Mouse (Mus musculus) ZHBTc4 (cell line): ENCODE measurements around the gene Apoh.

Experiments used
- DNase-seq: peaks from one replicate; pipeline ENCODE4 v3.0.0-alpha.2; 2011; ENCODE audit warnings: low read depth, low spot score

Gene Apoh

GRCm38 (mm10) chr11:108342781-108343768 is at the start of gene Apoh:
Gene Apoh, plus strand, starts transcription at chr11:108343354.
- peak; percentile 74 for DNase-seq

GRCm38 (mm10) chr11:108293843-108294242 is 49.3 kb upstream of the Apoh start:
- no peak for DNase-seq

GRCm38 (mm10) chr11:108294305-108294813 is 48.8 kb upstream of the Apoh start:
- DNase-seq: no peak

DNA sequence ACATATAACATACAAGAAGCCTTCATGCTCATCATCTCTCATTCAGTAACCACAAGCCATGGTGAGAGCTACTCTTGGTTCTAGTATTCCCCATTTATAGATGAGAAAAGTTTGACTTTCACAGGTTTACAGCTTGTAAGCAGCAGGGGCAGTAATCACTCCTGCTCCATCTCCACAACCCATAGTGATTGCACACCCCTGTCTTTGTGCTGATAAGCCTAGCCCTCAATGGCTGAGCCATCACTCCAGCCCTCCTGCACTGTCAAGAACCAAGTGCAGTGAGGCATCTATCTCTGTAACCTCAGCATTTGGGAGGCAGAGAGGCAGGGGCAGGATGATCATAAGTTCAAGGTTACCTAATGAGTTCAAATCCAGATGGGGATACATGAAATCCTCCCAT is 47.8 kb upstream of the Apoh start:
- DNase-seq: no peak

GRCm38 (mm10) chr11:108297956-108298355 is 45.2 kb upstream of the Apoh start:
- no peak for DNase-seq

- no peak for DNase-seq
Observed at GRCm38 (mm10) chr11:108299913-108300312, 43.2 kb upstream of the Apoh start.

- DNase-seq: no peak
Observed at GRCm38 (mm10) chr11:108300443-108300842, 42.7 kb upstream of the Apoh start.

DNA sequence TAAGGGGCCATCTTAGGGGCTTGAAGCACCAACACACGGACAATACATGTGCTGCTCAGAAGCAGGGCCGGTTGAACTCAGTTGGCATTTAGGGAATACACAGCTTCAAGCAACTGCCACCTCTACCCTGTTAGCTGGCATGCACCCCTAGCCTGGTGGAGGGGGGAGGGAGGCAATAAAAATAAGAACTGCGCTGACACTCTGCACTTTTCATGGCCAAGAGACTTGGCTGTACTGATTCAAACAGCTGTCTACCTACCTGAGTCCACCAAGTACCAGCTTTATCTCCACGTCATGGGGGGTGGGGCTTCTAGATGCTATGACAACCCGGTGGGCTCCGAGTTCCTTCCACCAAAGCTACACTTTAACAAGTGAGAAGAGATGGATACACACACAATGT is 42.1 kb upstream of the Apoh start:
- DNase-seq: no peak

DNA sequence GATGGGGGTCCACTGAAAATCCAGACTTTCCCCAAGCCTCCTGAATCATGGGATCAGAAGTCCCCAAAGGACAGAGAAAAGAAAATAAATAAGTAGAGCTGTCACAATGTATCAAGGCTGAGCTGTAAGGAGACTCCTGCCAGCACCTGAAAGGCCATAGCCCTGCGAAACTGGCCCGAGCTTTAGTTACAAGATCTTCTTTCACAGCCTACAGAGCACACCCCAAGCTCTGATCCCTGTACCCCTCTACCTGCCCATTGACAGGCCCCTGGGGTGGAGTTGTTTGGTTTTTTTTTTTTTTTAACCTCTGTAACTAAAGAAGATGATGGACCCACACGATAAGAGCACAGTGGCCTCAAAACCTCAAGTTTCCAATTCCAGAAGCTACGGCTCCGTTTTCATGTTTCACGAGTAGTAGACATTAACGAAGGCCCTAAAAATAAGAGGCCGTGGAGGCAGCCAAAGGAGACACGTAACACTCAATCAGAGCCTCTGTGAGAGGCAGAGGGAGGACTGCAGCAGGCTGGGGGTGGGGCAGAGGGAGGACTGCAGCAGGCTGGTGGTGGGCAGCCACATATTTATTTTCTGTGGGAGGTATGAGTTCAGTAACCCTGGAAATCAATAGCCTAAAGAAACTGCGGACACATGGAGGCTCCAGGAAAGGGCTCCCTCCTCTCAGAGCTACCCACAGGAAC is 41.2 kb upstream of the Apoh start:
- DNase-seq: no peak

DNA sequence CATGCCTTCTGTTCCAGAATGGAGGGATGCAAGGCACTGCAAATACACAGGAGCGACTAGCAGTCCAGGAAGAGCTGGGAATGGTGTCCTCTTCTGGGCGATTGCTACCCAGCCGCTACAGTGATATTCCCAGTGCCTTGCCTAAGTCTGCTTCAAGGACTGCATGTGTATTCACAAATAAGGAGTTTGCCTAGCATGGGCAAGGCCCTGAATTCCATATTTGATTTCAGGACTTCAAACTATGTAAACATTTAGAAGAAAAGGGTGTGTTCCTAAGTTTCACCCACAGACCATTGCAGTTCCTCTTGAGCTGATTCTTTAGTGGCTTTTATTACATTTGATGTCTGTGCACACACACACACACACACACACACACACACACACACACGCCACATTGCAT is 39.4 kb upstream of the Apoh start:
- no peak for DNase-seq

DNA sequence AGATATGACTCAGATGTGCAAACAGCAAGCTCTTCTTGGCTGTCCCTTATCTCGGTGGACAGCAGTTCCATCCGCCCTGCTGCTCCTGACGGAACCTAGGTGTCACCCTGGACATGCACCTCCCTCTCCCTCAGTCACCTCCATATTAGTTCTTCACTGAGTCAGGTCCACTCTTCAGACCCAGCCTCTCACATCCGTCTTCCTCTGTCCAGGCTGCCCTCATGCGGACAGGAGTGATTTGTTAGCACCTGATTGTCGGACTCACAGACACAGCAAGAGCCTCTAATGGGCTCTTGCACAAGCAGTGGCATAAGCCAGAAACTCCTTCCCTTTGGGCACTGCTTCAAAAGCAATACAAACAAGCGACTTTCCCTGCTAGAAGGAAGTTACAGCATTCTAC is 35.9 kb upstream of the Apoh start:
- DNase-seq: no peak

GRCm38 (mm10) chr11:108308253-108308652 is 34.9 kb upstream of the Apoh start:
- DNase-seq: no peak

- DNase-seq: no peak
Observed at GRCm38 (mm10) chr11:108309791-108310190, 33.4 kb upstream of the Apoh start.

DNA sequence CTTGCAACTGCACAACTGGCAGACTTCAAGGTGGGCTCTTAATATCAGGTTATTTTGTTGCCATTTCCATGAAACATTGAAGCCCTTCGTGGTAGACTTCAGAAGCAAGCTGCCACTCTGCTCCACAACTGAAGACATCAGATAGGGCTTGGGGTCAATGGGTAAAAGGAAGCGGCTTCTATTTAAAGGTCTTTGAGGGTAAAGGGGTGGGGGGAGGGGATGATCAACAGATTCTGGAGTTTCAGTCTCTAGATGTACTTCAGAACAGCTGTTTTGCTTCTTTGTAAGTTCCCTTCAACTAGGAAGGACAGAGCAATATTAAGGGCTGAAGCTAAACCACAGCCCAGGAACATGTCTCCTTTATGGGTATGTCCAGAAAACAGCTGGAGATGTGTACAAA is 31.2 kb upstream of the Apoh start:
- DNase-seq: no peak

GRCm38 (mm10) chr11:108312516-108312915 is 30.6 kb upstream of the Apoh start:
- DNase-seq: no peak

DNA sequence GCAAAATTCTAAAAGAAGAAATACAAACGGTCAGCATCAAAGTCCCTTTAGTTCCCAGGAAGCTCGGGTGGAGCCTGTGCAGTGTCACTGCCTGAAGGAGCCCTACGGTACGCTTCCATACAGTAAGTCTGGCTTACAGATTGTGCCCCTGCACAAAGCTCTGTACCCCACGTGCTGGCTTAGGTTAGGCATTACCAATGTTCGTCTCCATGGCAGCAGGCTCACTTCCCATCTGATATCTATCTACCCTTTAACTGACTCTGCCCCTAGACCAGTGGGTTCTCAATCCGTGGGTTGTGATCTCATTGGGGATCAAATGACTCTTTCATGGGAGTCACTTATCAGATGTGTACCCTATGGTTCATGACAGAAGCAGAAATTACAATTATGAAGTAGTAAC is 27.4 kb upstream of the Apoh start:
- DNase-seq: no peak

GRCm38 (mm10) chr11:108317878-108318277 is 25.3 kb upstream of the Apoh start:
- DNase-seq: no peak

DNA sequence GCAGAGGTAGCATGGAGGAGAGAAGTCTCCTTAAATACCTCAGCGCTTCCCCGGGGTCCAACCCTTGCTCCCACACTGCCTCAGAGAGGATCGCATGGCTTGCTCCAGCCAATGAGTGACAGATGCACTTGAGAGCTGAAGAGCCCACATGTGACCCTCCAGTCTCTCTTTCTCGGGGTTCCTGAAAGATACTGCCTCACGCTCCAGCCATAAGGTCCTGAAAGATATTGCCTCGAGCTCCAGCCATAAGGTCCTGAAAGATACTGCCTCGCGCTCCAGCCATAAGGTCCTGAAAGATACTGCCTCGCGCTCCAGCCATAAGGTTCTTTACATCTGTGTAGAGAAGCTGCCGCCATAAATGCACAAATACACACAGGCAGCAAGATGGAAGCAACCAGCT is 24.0 kb upstream of the Apoh start:
- no peak for DNase-seq

DNA sequence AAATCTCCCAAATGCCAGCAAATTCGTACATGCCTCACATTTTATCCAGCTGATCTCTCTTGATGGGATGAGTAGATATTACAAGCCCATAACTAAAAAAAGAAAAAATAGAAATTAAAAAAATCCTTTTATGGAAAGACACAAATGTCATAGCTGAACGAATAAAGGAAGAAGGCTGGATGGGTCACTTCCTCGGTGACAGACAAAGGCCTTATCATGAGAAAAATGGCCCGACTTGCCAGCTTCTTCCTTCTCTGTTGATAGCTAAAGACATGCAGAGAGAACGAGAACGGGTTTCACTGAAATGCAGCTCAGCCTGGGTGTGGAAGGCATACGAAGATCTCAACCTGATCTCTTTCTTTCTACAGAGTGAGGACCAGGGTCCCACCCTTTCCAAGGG is 22.6 kb upstream of the Apoh start:
- no peak for DNase-seq

GRCm38 (mm10) chr11:108322156-108322555 is 21.0 kb upstream of the Apoh start:
- DNase-seq: no peak

- DNase-seq: no peak
Observed at GRCm38 (mm10) chr11:108325943-108326342, 17.2 kb upstream of the Apoh start.

DNA sequence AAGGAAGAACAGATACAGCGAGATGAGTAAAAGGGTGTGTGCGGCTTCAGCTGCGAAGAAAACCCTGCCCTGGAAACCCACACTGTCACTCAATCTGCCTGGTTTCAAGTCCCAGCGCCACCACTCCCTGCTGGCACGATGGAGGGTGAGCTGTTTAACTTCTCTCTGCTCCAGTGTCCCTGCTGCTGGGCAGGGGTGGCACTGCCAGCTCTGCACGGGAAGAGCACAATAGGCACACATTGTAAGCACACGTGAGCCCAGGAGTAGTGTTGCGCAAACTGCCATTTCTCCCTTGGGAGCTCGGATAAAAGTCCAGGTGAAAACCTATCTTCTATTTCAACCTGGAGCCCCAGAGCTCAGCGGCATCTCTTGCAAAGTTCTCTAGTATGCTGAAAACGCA is 12.3 kb upstream of the Apoh start:
- no peak for DNase-seq

DNA sequence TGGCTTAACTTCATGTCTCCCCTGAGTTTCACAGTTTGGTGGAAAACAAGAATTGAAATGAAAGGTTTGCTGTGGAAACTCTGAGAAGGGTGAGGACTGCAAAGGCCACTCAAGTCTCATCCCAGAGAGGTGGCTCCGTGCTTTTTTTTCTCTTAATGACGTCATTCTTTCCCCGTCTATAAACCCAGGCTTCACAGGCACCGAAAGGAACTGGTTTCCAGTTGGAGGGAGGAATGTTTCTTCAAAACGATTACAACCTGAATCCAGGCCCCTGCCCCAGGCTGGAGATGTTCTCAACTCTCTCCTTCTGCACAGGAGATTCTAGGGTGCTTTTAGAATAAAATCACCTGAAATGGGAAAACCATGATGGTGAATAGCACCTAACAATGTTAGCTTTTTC is 10.1 kb upstream of the Apoh start:
- no peak for DNase-seq
